Mouse (Mus musculus): Measurements from ENCODE around the gene Ptpn21.
A peak's percentile ranks its signal among the peaks of the same experiment; 100 is the strongest.

The Ptpn21 gene

DNA sequence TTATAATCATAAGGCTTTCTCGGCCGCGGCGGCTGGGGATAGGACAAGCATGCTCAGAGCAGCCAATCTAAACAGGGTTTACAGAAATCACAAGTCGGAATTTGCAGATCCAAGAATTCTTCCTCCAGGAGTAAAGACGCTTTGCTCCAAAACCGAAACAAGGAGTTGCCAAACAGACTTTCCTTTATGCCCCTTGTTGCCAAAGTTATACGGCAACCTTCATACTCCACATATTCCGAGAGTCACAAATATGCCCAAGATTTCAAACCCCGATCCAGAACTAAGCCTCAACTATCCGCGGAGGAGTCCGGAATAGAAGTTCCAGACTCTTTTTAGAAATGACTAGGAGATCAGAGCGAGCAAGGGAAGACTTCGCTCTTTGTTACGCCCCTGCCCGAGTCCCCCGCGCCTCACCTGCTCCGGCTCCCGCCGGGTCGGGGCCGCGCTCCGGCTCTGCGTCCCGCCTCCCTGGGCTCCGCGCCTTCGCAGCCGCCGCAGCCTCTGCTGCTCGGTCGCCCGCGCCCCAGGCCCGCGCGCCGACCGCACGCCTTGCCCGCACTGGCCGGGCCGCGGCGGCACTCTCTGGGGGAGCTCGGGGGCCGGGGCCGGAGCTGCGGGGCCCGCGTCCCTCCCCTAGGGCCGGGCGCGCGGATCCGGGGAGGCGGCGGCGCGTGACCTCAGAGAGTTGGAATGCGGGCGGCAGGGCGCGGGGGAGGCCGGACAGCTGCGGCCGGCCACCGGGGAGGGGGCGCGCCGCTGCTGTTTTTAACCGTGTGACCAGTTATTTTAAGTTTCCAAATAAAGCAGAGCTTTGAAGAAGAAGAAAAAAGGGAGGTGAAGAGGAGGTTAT lies at the start of gene Ptpn21:
Gene Ptpn21 (minus strand): TSS at position 455 of the 850 bp plus-strand sequence.
- DNase-seq: peak; percentile 67 to 79

DNA sequence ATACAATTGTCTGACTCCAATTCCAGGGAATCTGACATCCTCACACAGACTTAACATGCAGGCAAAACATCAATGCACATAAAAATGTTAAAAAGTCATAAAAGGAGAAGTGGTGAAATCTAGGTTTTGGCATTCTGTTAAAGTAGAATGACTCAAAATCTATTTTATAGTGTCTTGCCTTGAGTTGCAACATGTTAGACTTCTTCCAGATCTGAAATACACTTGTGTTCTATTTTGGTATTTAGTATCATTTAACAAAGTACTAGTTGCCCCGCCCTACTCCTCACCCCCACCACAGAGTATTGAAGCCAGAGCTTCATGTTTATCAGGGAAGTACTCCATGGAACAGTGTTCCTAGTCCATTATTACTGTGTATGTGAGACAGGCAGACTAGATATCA lies 47.0 kb upstream of the Ptpn21 start:
- no peak for DNase-seq

GRCm38 (mm10) chr12:98779148-98779547 lies 41.9 kb upstream of the Ptpn21 start:
- peak; percentile 33 to 55 for DNase-seq

DNA sequence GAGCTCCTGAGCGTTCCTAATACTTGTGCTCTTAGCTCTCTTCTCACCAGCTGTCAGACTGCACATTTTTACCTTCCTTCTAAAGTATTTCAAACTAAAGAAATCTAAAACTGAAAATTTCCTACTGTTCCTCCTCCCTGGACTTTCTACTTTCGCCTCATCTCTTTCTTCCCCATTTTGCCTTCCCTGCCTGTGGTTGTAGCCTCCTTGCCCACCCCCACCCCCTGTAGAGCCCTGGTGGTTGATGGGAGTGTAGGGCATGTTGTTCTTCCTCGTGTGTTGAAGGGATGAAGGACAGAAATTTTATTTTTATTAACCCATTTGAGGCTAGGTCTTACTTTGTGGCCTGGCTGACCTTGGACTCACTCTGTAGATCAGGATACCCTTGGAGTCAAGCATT lies 40.3 kb upstream of the Ptpn21 start:
- no peak for DNase-seq

GRCm38 (mm10) chr12:98766241-98766640 lies 29.0 kb upstream of the Ptpn21 start:
- DNase-seq: no peak

GRCm38 (mm10) chr12:98759700-98760099 lies 22.5 kb upstream of the Ptpn21 start:
- DNase-seq: no peak

DNA sequence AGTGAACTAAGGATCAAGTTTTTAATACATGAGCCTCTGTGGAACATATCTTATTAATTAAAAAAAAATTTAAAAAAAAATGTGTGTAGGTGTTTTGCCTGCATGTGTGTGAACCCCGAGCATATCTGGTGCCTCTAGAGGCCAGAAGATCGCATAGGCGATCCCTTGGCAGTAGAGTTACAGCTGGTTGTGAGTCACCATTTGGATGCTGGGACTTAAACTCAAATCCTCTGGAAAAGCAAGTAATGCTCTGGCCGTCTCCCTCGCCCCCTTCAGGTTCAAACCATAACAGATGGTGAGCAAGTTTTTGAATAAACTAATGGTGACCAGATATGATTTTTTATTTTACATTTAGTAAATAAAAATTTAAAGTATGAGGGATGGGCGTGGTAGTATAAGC lies 20.4 kb upstream of the Ptpn21 start:
- DNase-seq: no peak

- peak in 1 of 2 experiments; percentile 25 for DNase-seq
Measured at GRCm38 (mm10) chr12:98747380-98747753, 10.2 kb upstream of the Ptpn21 start.

- peak; percentile 94 to 98 for DNase-seq
Measured at GRCm38 (mm10) chr12:98746746-98747379, 9.7 kb upstream of the Ptpn21 start, which contains the start of gene Zc3h14. Gene Zc3h14, plus strand, starts transcription at chr12:98746964.

DNA sequence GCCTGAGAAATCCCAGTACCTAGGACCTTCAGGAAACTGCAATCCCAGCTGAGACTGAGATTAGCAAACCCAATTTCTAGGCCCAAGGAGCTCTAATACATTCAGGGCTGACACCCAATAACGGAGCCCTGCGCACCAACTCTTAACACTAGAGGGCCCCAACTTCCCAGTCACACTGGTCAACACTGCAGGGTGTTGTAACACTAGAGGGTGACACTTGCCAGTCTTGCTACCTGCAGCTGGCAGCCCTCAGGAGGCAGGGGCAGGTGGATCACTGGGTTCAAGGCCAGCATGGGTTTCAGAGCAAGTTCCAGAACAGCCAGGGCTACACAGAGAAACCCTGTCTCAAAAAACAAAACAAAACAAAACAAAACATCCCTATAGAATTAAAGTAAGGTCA lies 8.9 kb upstream of the Ptpn21 start:
- DNase-seq: peak in 1 of 2 experiments; percentile 46

DNA sequence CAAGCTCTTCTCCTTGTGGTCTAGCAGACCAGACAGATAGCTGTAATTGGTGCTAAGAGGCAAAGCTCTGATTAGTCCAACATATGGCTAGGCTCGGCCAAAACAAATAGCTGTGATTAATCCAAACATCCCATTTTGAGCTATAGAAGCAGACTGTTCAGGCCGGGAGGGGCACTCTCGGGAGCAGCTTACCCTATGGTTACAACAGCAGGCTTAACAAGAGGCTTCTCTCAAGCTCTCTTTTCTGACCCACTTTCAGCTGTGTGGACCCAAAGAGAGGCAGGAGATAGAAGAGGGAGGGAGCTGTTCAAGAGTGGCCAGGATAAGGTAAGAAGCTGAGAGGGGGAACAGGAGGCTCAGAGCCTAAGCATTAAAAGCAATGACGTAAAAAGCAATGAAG lies 8.4 kb upstream of the Ptpn21 start:
- no peak for DNase-seq

GRCm38 (mm10) chr12:98741011-98741501 lies 3.9 kb upstream of the Ptpn21 start:
- DNase-seq: no peak

- DNase-seq: no peak
Measured at GRCm38 (mm10) chr12:98737801-98738350, 671 bp upstream of the Ptpn21 start.

- DNase-seq: no peak
Measured at GRCm38 (mm10) chr12:98734880-98735801, 2.1 kb downstream of the Ptpn21 start.

DNA sequence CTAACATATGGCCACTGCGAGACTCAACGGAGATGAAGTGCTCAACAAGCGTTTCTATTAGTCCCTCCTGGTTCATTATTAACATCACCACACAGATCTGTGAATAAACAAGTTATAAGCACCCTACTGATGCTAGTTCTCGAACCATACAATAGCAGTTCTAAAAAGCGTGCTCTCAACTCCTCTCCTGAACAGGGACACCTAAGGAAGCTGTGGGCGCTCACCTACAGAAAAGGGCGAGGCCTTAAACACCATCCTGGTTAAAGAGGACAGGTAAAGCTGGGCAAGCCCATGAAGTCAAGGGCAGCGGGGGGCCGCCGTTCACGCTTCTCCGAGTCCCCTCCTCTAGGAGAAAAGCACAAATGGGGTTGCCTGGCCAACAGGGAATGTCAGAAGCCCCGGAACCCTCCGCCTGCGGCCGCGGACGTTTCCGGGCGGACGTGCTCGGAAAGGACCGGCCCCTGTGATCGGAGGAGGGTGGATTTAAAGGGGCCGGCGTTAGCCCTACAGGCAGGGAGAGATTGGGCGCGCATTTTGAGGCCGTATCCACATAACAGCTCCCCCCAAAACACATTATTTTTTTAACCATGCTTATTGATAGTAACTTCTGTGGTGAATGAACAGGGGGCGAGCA lies 2.8 kb downstream of the Ptpn21 start:
- peak; percentile 93 to 94 for DNase-seq

- no peak for DNase-seq
Measured at GRCm38 (mm10) chr12:98733776-98734175, 3.4 kb downstream of the Ptpn21 start.

GRCm38 (mm10) chr12:98733165-98733564 lies 4.0 kb downstream of the Ptpn21 start:
- DNase-seq: no peak

- DNase-seq: peak; percentile 79 to 81
Measured at GRCm38 (mm10) chr12:98730682-98731081, 6.5 kb downstream of the Ptpn21 start.

DNA sequence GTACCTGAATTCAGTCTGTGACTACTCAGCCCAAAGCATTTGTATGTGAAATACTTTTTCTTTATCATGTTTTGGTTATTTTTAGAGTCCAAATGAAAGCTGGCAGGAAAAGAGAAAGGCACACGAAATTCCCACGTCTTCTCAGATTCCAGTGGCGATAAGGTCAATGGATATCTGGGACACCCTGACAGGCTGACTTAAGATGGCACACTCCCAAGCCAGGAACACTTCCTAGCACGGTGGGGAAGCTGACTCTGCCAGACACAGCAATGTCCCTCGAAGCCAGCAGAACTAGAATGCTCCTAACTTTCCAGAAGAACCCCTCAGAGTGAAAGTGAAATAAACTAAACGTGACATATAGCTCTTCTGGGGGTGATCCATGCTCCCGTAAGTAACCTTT lies 10.0 kb downstream of the Ptpn21 start:
- peak; percentile 48 to 65 for DNase-seq

GRCm38 (mm10) chr12:98726078-98726477 lies 11.1 kb downstream of the Ptpn21 start:
- peak; percentile 43 to 60 for DNase-seq

DNA sequence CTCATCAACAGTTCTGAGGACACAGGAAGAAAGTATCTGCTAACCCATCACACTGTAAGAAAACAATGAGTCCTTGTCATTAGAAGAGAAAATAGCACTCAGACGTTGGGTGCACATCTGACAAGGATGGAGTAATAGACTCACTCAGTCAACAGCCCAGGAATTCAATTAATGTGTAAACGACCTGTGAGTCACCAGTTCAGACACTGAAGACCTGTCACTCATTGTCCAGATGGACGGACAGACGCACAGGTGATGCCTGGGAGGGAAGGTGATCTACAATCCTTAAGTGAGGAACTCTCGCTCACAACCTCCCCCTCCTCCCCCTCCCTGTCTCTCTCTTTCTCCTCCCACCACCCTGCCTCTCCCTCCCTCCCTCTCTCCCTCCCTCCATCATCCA lies 12.2 kb downstream of the Ptpn21 start:
- no peak for DNase-seq

GRCm38 (mm10) chr12:98724224-98724623 lies 13.0 kb downstream of the Ptpn21 start:
- DNase-seq: no peak
